Mouse (Mus musculus) left cerebral cortex, adult 18-20 months (tissue): ENCODE data around the gene Rps9. TPM values are rescaled to one million over a fixed set of nuclear protein-coding genes. Genes with fewer than 3 reads are reported as not detected.

Experiments
- DNase-seq, 2 experiments: peaks; one replicate each; pipeline ENCODE4 v3.0.0; 2021 to 2022; ENCODE audit warnings: low spot score in 2 of 2, mixed read lengths in 1 of 2
- long read RNA-seq, 2 experiments: library from polyadenylated mRNA; stranded (forward); transcript quantifications; one replicate each; pipeline ENCODE4 v2.0.0; 2021
- total RNA-seq, 2 experiments: library from RNA; stranded (reverse); gene quantifications; 2 replicates each; pipeline ENCODE4 v1.2.3; 2021

The Rps9 gene
- 100 to 1,000 TPM; 337 to 359 TPM for total RNA-seq
- long read RNA-seq, experiment 1, transcript Rps9-204 (4 exons, 914 nt) = minor isoform, 33 of 138 reads
- long read RNA-seq, experiment 1, transcript Rps9-201 (5 exons, 751 nt) = major isoform, 91 of 138 reads
- long read RNA-seq, experiment 1, partial matches to known transcripts = 5 of 138 reads
- long read RNA-seq, experiment 1, other reads (novel, unspliced or antisense) = 7 of 138 reads
- long read RNA-seq, experiment 2, transcript Rps9-204 (4 exons, 914 nt) = minor isoform, 26 of 105 reads
- long read RNA-seq, experiment 2, transcript Rps9-201 (5 exons, 751 nt) = major isoform, 72 of 105 reads
- long read RNA-seq, experiment 2, partial matches to known transcripts = 4 of 105 reads
- long read RNA-seq, experiment 2, other reads (novel, unspliced or antisense) = 3 of 105 reads

GRCm38 (mm10) chr7:3703879-3704441 lies at the start of gene Rps9:
Gene Rps9, plus strand, starts transcription at chr7:3703993.
- peak; percentile 97 for DNase-seq

GRCm38 (mm10) chr7:3656966-3657365 lies 46.8 kb upstream of the Rps9 start:
- DNase-seq = no peak

GRCm38 (mm10) chr7:3658578-3658977 lies 45.2 kb upstream of the Rps9 start:
- DNase-seq = no peak

- no peak for DNase-seq
Measured at GRCm38 (mm10) chr7:3664524-3665214, 39.1 kb upstream of the Rps9 start.

- peak; percentile 96 to 97 for DNase-seq
Measured at GRCm38 (mm10) chr7:3665215-3666114, 38.3 kb upstream of the Rps9 start, which contains the start of gene Leng1. Gene Leng1, minus strand, starts transcription at chr7:3665840.

GRCm38 (mm10) chr7:3666921-3667391 lies 36.8 kb upstream of the Rps9 start:
- no peak for DNase-seq

- peak; percentile 82 to 90 for DNase-seq
Measured at GRCm38 (mm10) chr7:3674507-3675227, 29.1 kb upstream of the Rps9 start.

- no peak for DNase-seq
Measured at GRCm38 (mm10) chr7:3675228-3675548, 28.6 kb upstream of the Rps9 start.

GRCm38 (mm10) chr7:3676371-3676770 lies 27.4 kb upstream of the Rps9 start:
- DNase-seq = no peak

- no peak for DNase-seq
Measured at GRCm38 (mm10) chr7:3677342-3677741, 26.5 kb upstream of the Rps9 start, which contains the start of gene Tmc4. Gene Tmc4, minus strand, starts transcription at chr7:3677553.

- DNase-seq = no peak
Measured at GRCm38 (mm10) chr7:3683908-3684550, 19.8 kb upstream of the Rps9 start.

- no peak for DNase-seq
Measured at GRCm38 (mm10) chr7:3684698-3685097, 19.1 kb upstream of the Rps9 start.

- DNase-seq = no peak
Measured at GRCm38 (mm10) chr7:3685400-3686187, 18.2 kb upstream of the Rps9 start.

- DNase-seq = no peak
Measured at GRCm38 (mm10) chr7:3691919-3692318, 11.9 kb upstream of the Rps9 start.

- no peak for DNase-seq
Measured at GRCm38 (mm10) chr7:3692382-3692986, 11.3 kb upstream of the Rps9 start, which contains the start of gene Tsen34. Gene Tsen34, plus strand, starts transcription at chr7:3692863.

GRCm38 (mm10) chr7:3692987-3693808 lies 10.6 kb upstream of the Rps9 start, which contains the start of gene Mboat7:
Gene Mboat7, minus strand, starts transcription at chr7:3693523.
- peak; percentile 94 to 96 for DNase-seq

- DNase-seq = no peak
Measured at GRCm38 (mm10) chr7:3693809-3694075, 10.1 kb upstream of the Rps9 start.
